Mouse (Mus musculus): ENCODE data around the gene Mgme1. TPM values are rescaled to one million over a fixed set of nuclear protein-coding genes. Genes with fewer than 3 reads are reported as not detected.

Gene Mgme1
- total and polyA plus RNA-seq, 2 experiments from 2014 or later: 5.4 to 5.8 TPM

- ATAC-seq: no peak
- no peak for DNase-seq
These were observed 38.1 kb downstream of the Mgme1 start for GRCm38 (mm10) chr2:144308561-144308960.

DNA sequence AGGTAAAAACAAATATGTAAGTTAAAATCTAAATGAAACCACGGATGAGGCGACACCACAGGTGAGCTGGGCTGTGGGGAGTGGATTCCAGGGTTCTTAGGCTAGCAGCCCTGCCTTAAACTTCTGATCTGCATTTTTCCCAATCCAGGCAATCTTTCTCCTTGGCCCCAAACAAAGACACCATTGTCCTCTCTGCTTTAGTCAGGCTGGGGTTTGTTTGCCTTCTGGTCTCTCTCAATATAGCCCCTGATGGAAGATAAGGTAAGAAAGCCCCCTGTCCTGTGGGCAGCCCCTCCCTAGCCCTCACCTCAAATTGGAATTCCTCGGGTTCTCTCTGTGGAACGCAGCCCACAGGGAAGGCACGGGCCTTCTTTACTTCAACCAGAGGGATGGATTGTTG is 39.8 kb downstream of the Mgme1 start:
- no peaks in the 10 kb centered on the region for H3K36me3 ChIP-seq (ENCODE audit: insufficient read depth)
- H3K9ac ChIP-seq: no peak overlapping the region
- no peaks in the 10 kb centered on the region for H3K27me3 ChIP-seq (ENCODE audit: insufficient read depth, low read length)
- no peak overlapping the region for H3K4me3 ChIP-seq (ENCODE audit: low read depth, low read length)
- H3K27ac ChIP-seq (ENCODE audit: low read depth, low read length): no peak overlapping the region
- H3K9me3 ChIP-seq (ENCODE audit: low read length): no peaks in the 10 kb centered on the region
- WGBS: 23% methylated on average over 5 of the region's 5 CpGs
- no peaks in the 10 kb centered on the region for H3K4me1 ChIP-seq (ENCODE audit: insufficient read depth)
- H3K4me2 ChIP-seq (ENCODE audit: low read depth): no peak overlapping the region
- DNase-seq (no peak), ATAC-seq (no peak)
- no peak for TF ChIP-seq CTCF (IDR thresholded peaks at IDR 0.05; ENCODE audit: low read depth)

More at GRCm38 (mm10) chr2:144308561-144308960, 38.1 kb downstream of the Mgme1 start:
- Histone ChIP-seq H3K27ac (ENCODE audit: low read depth, low read length) (no peak overlapping the region), H3K4me3 (ENCODE audit: low read depth, low read length) (no peak overlapping the region), H3K4me2 (ENCODE audit: low read depth) (no peak overlapping the region), H3K4me1 (ENCODE audit: insufficient read depth) (no peaks in the 10 kb centered on the region), H3K27me3 (ENCODE audit: insufficient read depth, low read length) (no peaks in the 10 kb centered on the region), H3K9ac (no peak overlapping the region), H3K9me3 (ENCODE audit: low read length) (no peaks in the 10 kb centered on the region), H3K36me3 (ENCODE audit: insufficient read depth) (no peaks in the 10 kb centered on the region)
- no peak for TF ChIP-seq CTCF (IDR thresholded peaks at IDR 0.05; ENCODE audit: low read depth)
- 56% methylated on average over 8 of the region's 8 CpGs for WGBS

DNA sequence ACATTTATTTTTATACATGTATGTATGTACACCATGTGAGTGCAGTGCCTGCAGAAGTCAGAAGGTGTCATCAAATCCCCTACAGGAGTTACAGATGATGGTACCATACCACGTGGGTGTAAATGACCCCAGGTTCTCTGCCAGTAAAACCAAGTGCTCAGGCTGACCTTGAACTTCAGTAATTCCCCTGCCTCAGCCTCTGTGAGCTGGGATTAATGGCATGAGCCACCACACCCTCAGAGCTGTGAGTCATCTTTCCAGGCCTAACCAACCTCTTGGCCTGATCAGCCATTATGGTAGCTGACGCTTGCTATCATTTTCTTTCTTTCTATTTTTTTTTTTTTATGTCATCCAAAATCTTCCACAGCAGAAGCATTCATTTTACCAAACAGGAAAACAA is 40.9 kb downstream of the Mgme1 start:
- no peaks in the 10 kb centered on the region for H3K9me3 ChIP-seq (ENCODE audit: low read length)
- no peaks in the 10 kb centered on the region for H3K36me3 ChIP-seq (ENCODE audit: insufficient read depth)
- DNase-seq (no peak), ATAC-seq (no peak)
- 85% methylated on average over 2 of the region's 2 CpGs for WGBS
- H3K27ac ChIP-seq (ENCODE audit: low read depth, low read length): no peak overlapping the region
- H3K27me3 ChIP-seq (ENCODE audit: insufficient read depth, low read length): no peaks in the 10 kb centered on the region
- H3K4me1 ChIP-seq (ENCODE audit: insufficient read depth): no peaks in the 10 kb centered on the region
- no peak overlapping the region for H3K4me3 ChIP-seq (ENCODE audit: low read depth, low read length)
- no peak overlapping the region for H3K9ac ChIP-seq
- H3K4me2 ChIP-seq (ENCODE audit: low read depth): no peak overlapping the region
- TF ChIP-seq CTCF (IDR thresholded peaks at IDR 0.05; ENCODE audit: low read depth): no peak

DNA sequence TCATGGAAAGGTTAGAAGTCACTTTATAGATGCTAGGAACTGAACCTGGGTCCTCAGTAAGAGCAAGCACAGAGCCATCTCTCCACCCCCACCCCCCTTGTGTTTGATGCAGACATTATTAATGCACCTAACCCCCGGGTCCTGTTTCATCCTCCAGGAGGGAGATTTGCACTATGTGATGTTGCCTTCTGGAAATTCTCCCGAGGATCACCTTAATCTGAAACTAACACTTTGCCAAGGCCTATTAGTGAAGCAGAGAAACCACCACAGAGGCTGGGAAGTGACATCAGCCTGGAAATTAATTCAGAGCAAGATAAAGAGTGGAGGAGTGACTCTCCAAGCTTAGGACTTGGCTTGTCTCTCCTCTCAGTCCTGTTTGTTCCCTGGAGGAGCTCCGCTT is 53.8 kb downstream of the Mgme1 start:
- Histone ChIP-seq H3K27ac (ENCODE audit: low read depth, low read length) (no peak overlapping the region), H3K4me3 (ENCODE audit: low read depth, low read length) (no peak overlapping the region), H3K9ac (no peak overlapping the region), H3K27me3 (ENCODE audit: insufficient read depth, low read length) (peaks cover 13% of the 10 kb centered on the region; the same call in 1 of the 2 replicates), H3K9me3 (ENCODE audit: low read length) (no peaks in the 10 kb centered on the region), H3K4me1 (ENCODE audit: insufficient read depth) (no peaks in the 10 kb centered on the region), H3K36me3 (ENCODE audit: insufficient read depth) (no peaks in the 10 kb centered on the region), H3K4me2 (ENCODE audit: low read depth) (no peak overlapping the region)
- 53% methylated on average over 3 of the region's 3 CpGs for WGBS
- no peak for TF ChIP-seq CTCF (IDR thresholded peaks at IDR 0.05; ENCODE audit: low read depth)
- ATAC-seq: no peak
- DNase-seq: no peak

DNA sequence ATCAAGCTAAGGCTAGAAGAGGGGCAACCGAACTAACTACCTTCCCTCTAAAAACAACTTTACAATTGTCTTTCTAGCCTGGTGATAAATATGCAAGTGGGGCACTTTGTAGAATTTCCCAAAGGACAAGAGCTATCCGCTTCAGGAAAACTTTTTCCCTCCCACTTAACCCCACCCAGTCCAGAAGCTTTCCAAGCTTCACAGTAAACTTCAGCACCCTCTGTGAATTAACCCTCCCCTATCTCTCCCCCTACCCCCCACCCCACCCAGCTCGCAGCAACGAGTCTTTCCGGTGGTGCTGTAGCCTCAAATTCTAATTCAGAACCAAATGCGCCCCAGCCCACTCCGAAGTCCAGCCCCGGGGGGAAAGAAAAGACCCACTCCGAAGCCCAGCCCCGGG is 59.0 kb downstream of the Mgme1 start:
- H3K27ac ChIP-seq (ENCODE audit: low read depth, low read length): no peak overlapping the region
- no peaks in the 10 kb centered on the region for H3K9me3 ChIP-seq (ENCODE audit: low read length)
- H3K4me3 ChIP-seq (ENCODE audit: low read depth, low read length): no peak overlapping the region
- DNase-seq (no peak), ATAC-seq (no peak)
- peaks cover 64% of the 10 kb centered on the region for H3K27me3 ChIP-seq (ENCODE audit: insufficient read depth, low read length)
- no peak overlapping the region for H3K9ac ChIP-seq
- 3% methylated on average over 10 of the region's 10 CpGs for WGBS
- H3K36me3 ChIP-seq (ENCODE audit: insufficient read depth): no peaks in the 10 kb centered on the region
- no peak for TF ChIP-seq CTCF (IDR thresholded peaks at IDR 0.05; ENCODE audit: low read depth)
- H3K4me2 ChIP-seq (ENCODE audit: low read depth): no peak overlapping the region
- H3K4me1 ChIP-seq (ENCODE audit: insufficient read depth): peaks cover 13% of the 10 kb centered on the region

DNA sequence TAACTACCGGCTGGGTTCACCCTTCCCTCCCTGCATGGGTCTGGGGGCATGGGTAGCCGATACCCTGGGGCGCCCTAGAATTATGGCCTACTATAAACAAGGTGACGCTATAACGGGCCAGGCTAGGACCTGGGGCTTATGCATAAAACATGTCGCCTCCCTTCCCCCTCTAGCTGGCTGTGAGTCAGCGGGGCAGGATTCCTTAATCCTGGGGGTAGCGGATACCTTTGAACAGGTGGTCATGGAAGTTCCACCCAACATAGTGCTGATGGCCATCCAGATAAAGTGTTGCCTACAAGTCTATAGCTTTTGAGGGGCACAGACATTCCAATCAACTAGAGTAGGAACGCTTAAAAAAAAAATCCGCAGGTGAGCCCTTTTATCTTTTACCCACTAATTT is 59.5 kb downstream of the Mgme1 start:
- no peak for TF ChIP-seq CTCF (IDR thresholded peaks at IDR 0.05; ENCODE audit: low read depth)
- Histone ChIP-seq H3K4me1 (ENCODE audit: insufficient read depth) (peaks cover 13% of the 10 kb centered on the region), H3K36me3 (ENCODE audit: insufficient read depth) (no peaks in the 10 kb centered on the region), H3K27ac (ENCODE audit: low read depth, low read length) (no peak overlapping the region), H3K4me2 (ENCODE audit: low read depth) (no peak overlapping the region), H3K27me3 (ENCODE audit: insufficient read depth, low read length) (peaks cover 67% of the 10 kb centered on the region), H3K9ac (no peak overlapping the region), H3K4me3 (ENCODE audit: low read depth, low read length) (no peak overlapping the region), H3K9me3 (ENCODE audit: low read length) (no peaks in the 10 kb centered on the region)
- DNase-seq (no peak), ATAC-seq (no peak)
- 7% methylated on average over 10 of the region's 10 CpGs for WGBS

DNA sequence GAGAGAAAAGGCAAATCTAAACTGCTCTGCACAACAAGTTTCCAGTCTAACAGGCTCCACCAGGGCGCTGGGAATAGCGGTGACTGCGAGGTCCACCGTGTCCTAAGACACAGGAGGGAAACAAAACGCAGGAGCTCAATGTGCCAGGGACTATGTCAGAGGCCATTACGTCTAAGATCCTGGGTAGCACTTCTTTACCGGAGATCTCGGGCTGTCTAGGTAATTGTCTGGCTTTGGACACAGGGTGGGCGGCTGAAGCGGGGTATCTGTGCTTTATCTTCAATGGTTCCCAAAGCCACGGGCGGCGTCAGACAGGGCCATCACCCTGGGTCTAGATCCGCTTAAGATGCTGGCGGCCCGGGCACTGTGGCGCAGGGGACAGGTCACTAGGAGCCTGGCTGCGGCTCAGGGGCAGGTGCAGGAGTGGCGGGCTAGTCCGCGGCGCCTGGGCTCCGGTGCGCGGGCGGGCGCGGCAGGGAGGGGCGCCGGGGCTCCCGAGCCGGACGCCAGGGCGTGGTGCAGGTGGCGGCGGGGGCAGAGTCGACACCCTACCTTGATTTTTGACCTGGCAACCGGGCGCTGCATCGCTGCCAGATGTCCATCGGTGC is 60.0 kb downstream of the Mgme1 start:
- no peak for TF ChIP-seq CTCF (IDR thresholded peaks at IDR 0.05; ENCODE audit: low read depth)
- H3K27me3 ChIP-seq (ENCODE audit: insufficient read depth, low read length): peaks cover 72% of the 10 kb centered on the region
- H3K4me3 ChIP-seq (ENCODE audit: low read depth, low read length): peak overlapping the region; percentile 43
- DNase-seq: no peak
- WGBS: 1% methylated on average over 39 of the region's 41 CpGs
- no peak overlapping the region for H3K27ac ChIP-seq (ENCODE audit: low read depth, low read length)
- H3K9ac ChIP-seq: peak overlapping the region; percentile 28; the same call in 1 of the 2 replicates
- peaks cover 13% of the 10 kb centered on the region for H3K4me1 ChIP-seq (ENCODE audit: insufficient read depth)
- no peaks in the 10 kb centered on the region for H3K36me3 ChIP-seq (ENCODE audit: insufficient read depth)
- H3K4me2 ChIP-seq (ENCODE audit: low read depth): peak overlapping the region; percentile 92
- ATAC-seq: peak; percentile 14; the same call in 1 of the 2 replicates
- H3K9me3 ChIP-seq (ENCODE audit: low read length): no peaks in the 10 kb centered on the region

Other genes starting within 250 kb of the Mgme1 start
- gene Banf2, start 237.6 kb upstream of the Mgme1 start, total RNA-seq (2014; rRNA removed): not detected in 2 replicates
- not detected in 2 replicates for gene Banf2, start 237.6 kb upstream of the Mgme1 start, polyA plus RNA-seq (2015; fragmentation: Nextera tagmentation; extraction: Ambion mirVana)
- 69.7 and 71.6 TPM in 2 replicates for gene Snx5, start 243 bp downstream of the Mgme1 start, total RNA-seq (2014; rRNA removed)
- 41.2 and 45.9 TPM in 2 replicates for gene Snx5, start 243 bp downstream of the Mgme1 start, polyA plus RNA-seq (2015; fragmentation: Nextera tagmentation; extraction: Ambion mirVana)
- gene Ovol2, start 61.5 kb downstream of the Mgme1 start, total RNA-seq (2014; rRNA removed): 0.23 TPM in 1 of 2 replicates, not detected in the other
- gene Ovol2, start 61.5 kb downstream of the Mgme1 start, polyA plus RNA-seq (2015; fragmentation: Nextera tagmentation; extraction: Ambion mirVana): 0.18 and 0.23 TPM in 2 replicates
- 17.0 and 28.6 TPM in 2 replicates for gene Kat14, start 98.3 kb downstream of the Mgme1 start, total RNA-seq (2014; rRNA removed)
- 15.4 and 20.4 TPM in 2 replicates for gene Kat14, start 98.3 kb downstream of the Mgme1 start, polyA plus RNA-seq (2015; fragmentation: Nextera tagmentation; extraction: Ambion mirVana)
- gene Pet117, start 98.3 kb downstream of the Mgme1 start, total RNA-seq (2014; rRNA removed): not detected in 2 replicates
- gene Pet117, start 98.3 kb downstream of the Mgme1 start, polyA plus RNA-seq (2015; fragmentation: Nextera tagmentation; extraction: Ambion mirVana): 0.84 and 2.3 TPM in 2 replicates